Mouse (Mus musculus) hindbrain, embryonic 12.5 days (tissue): Measurements from ENCODE around the gene Mrnip. TPM values are rescaled to one million over a fixed set of nuclear protein-coding genes. Genes with fewer than 3 reads are reported as not detected.

Source experiments
- ATAC-seq: fragments of 200-750 bp; cut with Nextera tagmentation; 2 replicates; pipeline ENCODE4 v1.8.0; 2017; ENCODE audit warnings: moderate TSS enrichment; ENCODE audit not compliant: low FRiP score
- H3K27ac ChIP-seq: fragments of 300-500 bp; sonication (generic); 2 replicates; pipeline ENCODE4 v1.5.1; 2016; ENCODE audit warnings: mild to moderate bottlenecking
- H3K27me3 ChIP-seq: fragments of 300-500 bp; sonication (generic); 2 replicates; pipeline ENCODE4 v1.6.1; 2016; ENCODE audit warnings: mild to moderate bottlenecking
- H3K36me3 ChIP-seq: fragments of 300-500 bp; sonication (generic); 2 replicates; pipeline ENCODE4 v1.6.1; 2016; ENCODE audit warnings: mild to moderate bottlenecking
- H3K4me1 ChIP-seq: fragments of 300-500 bp; sonication (generic); 2 replicates; pipeline ENCODE4 v1.6.1; 2016
- H3K4me2 ChIP-seq: fragments of 300-500 bp; sonication (generic); replicated peaks from 2 replicates; pipeline ENCODE4 v1.6.1; 2016; ENCODE audit warnings: mild to moderate bottlenecking
- H3K4me3 ChIP-seq: fragments of 300-500 bp; sonication (generic); 2 replicates; pipeline ENCODE4 v1.5.1; 2016; ENCODE audit warnings: mild to moderate bottlenecking
- H3K9ac ChIP-seq: fragments of 300-500 bp; sonication (generic); 2 replicates; pipeline ENCODE4 v1.6.1; 2016; ENCODE audit warnings: mild to moderate bottlenecking, moderate library complexity
- H3K9me3 ChIP-seq: fragments of 300-500 bp; sonication (generic); replicated peaks from 2 replicates; pipeline ENCODE4 v1.6.1; 2016; ENCODE audit warnings: mild to moderate bottlenecking
- WGBS: fragments of 180-500 bp; shearing (Covaris S2); methylation state at CpG from one replicate; pipeline ENCODE4 v1.1.7; 2016; 5-methylcytosine and 5-hydroxymethylcytosine counted together
- polyA plus RNA-seq: library from polyadenylated mRNA; unstranded; fragments of >200 nt; fragmentation: Nextera tagmentation; extraction: Ambion mirVana; gene quantifications from 2 replicates; pipeline ENCODE4 v1.2.1, GENCODE M21; 2016

The Mrnip gene
- polyA plus RNA-seq, 1 experiment from 2014 or later, result 22.2 TPM

DNA sequence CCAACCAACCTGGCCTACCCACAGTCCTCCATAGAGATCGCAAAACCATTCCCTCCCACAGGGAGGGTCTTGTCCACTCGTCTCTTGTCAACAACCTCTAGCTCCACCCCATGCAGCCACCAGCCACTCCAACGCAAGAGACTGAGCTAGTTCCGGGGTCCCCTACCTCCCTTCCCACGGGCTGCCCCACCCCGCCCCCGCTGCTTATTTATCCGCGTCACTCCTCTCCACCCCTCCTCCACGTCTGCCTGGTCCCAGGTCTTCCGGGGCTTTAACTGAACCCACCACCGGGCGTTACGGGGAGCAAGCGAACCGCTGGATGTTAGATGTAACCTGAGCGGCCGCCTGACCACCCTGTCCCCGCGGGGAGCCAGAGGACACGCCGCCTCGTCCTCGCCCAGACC is 35.9 kb downstream of the Mrnip start:
- no peaks in the 10 kb centered on the region for H3K9me3 ChIP-seq
- peaks cover 31% of the 10 kb centered on the region for H3K36me3 ChIP-seq
- peak overlapping the region; percentile 97 for H3K27ac ChIP-seq
- peak; percentile 93 for ATAC-seq
- peak overlapping the region; percentile 94 for H3K9ac ChIP-seq
- WGBS, result 0% methylated on average over 24 of the region's 24 CpGs
- H3K4me3 ChIP-seq, result peak overlapping the region; percentile 93
- H3K4me1 ChIP-seq, result peaks cover 17% of the 10 kb centered on the region
- H3K27me3 ChIP-seq, result no peaks in the 10 kb centered on the region
- peak overlapping the region; percentile 61 for H3K4me2 ChIP-seq

GRCm38 (mm10) chr11:50210505-50211151 is 36.4 kb downstream of the Mrnip start, which contains the start of the genes Sqstm1 and Mgat4b:
TSS of gene Sqstm1 (minus strand) at chr11:50210827.
TSS of gene Mgat4b (plus strand) at chr11:50210890.
- Histone ChIP-seq H3K36me3 (peaks cover 26% of the 10 kb centered on the region), H3K9ac (peak within 1 kb of the TSS; percentile 94), H3K4me2 (peak within 1 kb of the TSS; percentile 61), H3K4me3 (peak within 1 kb of the TSS; percentile 93), H3K4me1 (peaks cover 17% of the 10 kb centered on the region), H3K9me3 (no peaks in the 10 kb centered on the region), H3K27ac (peak within 1 kb of the TSS; percentile 97), H3K27me3 (no peaks in the 10 kb centered on the region)
- under 1% methylated on average over 48 of the region's 48 CpGs for WGBS
- peak; percentile 83 for ATAC-seq

- Histone ChIP-seq H3K9me3 (no peaks in the 10 kb centered on the region), H3K36me3 (peaks cover 17% of the 10 kb centered on the region), H3K4me2 (peak overlapping the region; percentile 61), H3K4me1 (peaks cover 21% of the 10 kb centered on the region), H3K9ac (no peak overlapping the region), H3K27me3 (no peaks in the 10 kb centered on the region; the same call in 1 of the 2 replicates), H3K4me3 (peak overlapping the region; percentile 93), H3K27ac (peak overlapping the region; percentile 97; the same call in 1 of the 2 replicates)
- 92% methylated on average over 3 of the region's 3 CpGs for WGBS
- no peak for ATAC-seq
These were observed 37.2 kb downstream of the Mrnip start for GRCm38 (mm10) chr11:50211322-50212059.

DNA sequence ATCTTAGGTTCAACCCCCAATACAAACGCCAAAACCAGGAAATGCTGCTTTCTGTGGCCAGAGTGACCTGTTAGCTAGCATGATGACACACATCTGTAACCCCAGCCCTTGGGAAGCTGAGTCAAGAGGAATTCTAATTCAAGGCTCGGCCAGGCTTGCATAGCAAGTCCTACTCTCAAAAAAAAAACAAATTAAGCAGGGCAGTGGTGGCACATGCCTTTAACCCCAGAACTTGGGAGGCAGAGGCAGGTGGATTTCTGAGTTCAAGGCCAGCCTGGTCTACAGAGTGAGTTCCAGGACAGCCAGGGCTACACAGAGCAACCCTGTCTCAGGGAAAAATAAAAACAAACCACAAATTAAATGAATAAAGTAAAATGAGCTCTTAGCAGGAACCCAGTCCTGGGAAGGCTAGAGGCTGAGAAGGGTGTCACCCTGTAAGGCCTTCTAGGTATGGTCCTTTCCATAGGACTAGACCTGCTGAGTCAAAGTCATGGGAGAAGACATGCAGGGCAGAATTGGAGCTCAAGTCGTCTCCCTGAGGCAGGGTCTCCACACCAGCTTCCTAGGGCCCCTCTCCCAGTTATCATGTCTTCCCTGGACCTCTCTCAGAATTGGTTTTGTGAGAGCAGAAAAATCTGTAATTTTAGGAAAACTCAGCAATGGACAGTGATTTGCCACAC is 38.0 kb downstream of the Mrnip start:
- Histone ChIP-seq H3K4me2 (no peak overlapping the region), H3K36me3 (peaks cover 10% of the 10 kb centered on the region), H3K27me3 (no peaks in the 10 kb centered on the region; the same call in 1 of the 2 replicates), H3K27ac (no peak overlapping the region), H3K4me3 (no peak overlapping the region), H3K4me1 (peaks cover 23% of the 10 kb centered on the region), H3K9me3 (no peaks in the 10 kb centered on the region), H3K9ac (no peak overlapping the region)
- ATAC-seq, result no peak
- WGBS, result 76% methylated on average over 3 of the region's 3 CpGs

- Histone ChIP-seq H3K9me3 (no peaks in the 10 kb centered on the region), H3K4me2 (no peak overlapping the region), H3K27ac (no peak overlapping the region), H3K4me1 (peaks cover 22% of the 10 kb centered on the region), H3K4me3 (no peak overlapping the region), H3K27me3 (no peaks in the 10 kb centered on the region; the same call in 1 of the 2 replicates), H3K36me3 (0 out of 2 replicates have a peak, but pooled peaks cover under 1% of the 10 kb centered on the region), H3K9ac (no peak overlapping the region)
- 76% methylated on average over 11 of the region's 11 CpGs for WGBS
- no peak for ATAC-seq
These were observed 38.9 kb downstream of the Mrnip start for GRCm38 (mm10) chr11:50212848-50213758.

DNA sequence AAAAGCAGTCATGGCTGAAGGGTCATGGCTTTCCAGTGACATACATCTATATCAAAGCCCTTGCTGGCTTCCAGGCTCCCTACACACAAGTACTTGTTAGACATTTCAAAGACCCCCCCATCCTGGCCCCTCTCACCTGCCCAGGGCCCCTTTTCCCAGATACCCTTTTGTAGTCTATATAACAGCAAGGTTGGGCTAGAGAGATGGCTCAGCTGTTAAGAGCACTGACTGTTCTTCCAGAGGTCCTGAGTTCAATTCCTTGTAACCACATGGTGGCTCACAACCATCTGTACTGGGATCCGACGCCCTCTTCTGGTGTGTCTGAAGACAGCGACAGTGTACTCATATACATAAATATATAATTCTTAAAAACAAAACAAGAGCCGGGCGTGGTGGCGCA is 40.4 kb downstream of the Mrnip start:
- Histone ChIP-seq H3K9ac (no peak overlapping the region), H3K27ac (no peak overlapping the region), H3K36me3 (no peaks in the 10 kb centered on the region), H3K4me3 (no peak overlapping the region), H3K4me2 (no peak overlapping the region), H3K27me3 (no peaks in the 10 kb centered on the region; the same call in 1 of the 2 replicates), H3K4me1 (peaks cover 11% of the 10 kb centered on the region; the same call in 1 of the 2 replicates), H3K9me3 (no peaks in the 10 kb centered on the region)
- WGBS, result 88% methylated on average over 6 of the region's 6 CpGs
- ATAC-seq, result no peak

DNA sequence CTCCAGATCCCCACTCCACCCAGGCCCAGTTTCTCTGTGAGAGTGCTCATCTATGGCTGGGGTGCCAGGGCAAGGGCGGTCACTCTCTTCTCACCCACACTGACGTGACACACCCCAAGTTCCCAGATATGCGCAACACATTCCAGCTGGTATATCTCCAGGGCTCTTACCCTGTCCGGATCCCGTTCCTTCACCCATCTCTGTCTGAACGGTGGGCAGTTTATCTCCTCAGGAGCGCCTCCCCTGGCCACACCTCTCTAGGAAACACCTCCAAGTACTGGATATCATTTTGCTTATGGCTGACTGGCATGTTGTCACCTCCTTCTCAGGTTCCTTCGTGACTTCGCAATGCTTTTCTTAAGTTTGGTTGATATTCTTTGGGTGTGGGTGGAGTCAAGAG is 41.4 kb downstream of the Mrnip start:
- WGBS, result 21% methylated on average over 9 of the region's 9 CpGs
- no peaks in the 10 kb centered on the region for H3K36me3 ChIP-seq
- ATAC-seq, result no peak
- H3K27me3 ChIP-seq, result no peaks in the 10 kb centered on the region; the same call in 1 of the 2 replicates
- no peaks in the 10 kb centered on the region for H3K9me3 ChIP-seq
- no peak overlapping the region for H3K9ac ChIP-seq
- H3K4me3 ChIP-seq, result no peak overlapping the region
- H3K4me1 ChIP-seq, result peaks cover 11% of the 10 kb centered on the region; the same call in 1 of the 2 replicates
- H3K27ac ChIP-seq, result peak overlapping the region; percentile 0; the same call in 1 of the 2 replicates
- H3K4me2 ChIP-seq, result no peak overlapping the region

- Histone ChIP-seq H3K4me1 (peaks cover 6% of the 10 kb centered on the region; the same call in 1 of the 2 replicates), H3K4me3 (no peak overlapping the region), H3K27ac (no peak overlapping the region), H3K9me3 (no peaks in the 10 kb centered on the region), H3K4me2 (no peak overlapping the region), H3K27me3 (no peaks in the 10 kb centered on the region; the same call in 1 of the 2 replicates), H3K36me3 (no peaks in the 10 kb centered on the region), H3K9ac (no peak overlapping the region)
- ATAC-seq, result no peak
- 82% methylated on average over 4 of the region's 4 CpGs for WGBS
These were observed 42.6 kb downstream of the Mrnip start for GRCm38 (mm10) chr11:50216724-50217366.

DNA sequence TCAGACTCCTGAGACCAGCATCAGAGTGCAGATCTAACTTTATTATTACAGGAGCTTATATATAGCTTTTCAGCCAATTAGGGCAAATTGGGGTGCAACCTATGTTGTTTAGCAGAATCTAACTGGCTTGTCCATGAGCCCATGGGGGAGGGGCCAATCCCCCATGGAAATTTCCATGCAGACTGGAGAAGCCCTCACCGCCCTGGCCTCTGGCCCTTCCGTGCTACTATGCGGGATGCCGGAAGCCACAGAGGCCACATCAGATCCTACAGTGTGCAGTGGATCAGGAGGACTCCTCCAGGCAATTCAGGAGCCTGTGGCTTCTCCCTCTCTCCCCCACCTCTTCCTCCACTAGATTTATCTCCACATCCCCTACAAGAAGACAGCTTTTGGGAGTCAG is 43.6 kb downstream of the Mrnip start:
- no peak overlapping the region for H3K4me2 ChIP-seq
- WGBS, result 57% methylated on average over 4 of the region's 4 CpGs
- no peak overlapping the region for H3K27ac ChIP-seq
- peaks cover 7% of the 10 kb centered on the region for H3K4me1 ChIP-seq
- no peak overlapping the region for H3K9ac ChIP-seq
- no peaks in the 10 kb centered on the region for H3K36me3 ChIP-seq
- H3K9me3 ChIP-seq, result no peaks in the 10 kb centered on the region
- no peaks in the 10 kb centered on the region; the same call in 1 of the 2 replicates for H3K27me3 ChIP-seq
- no peak overlapping the region for H3K4me3 ChIP-seq
- ATAC-seq, result no peak

DNA sequence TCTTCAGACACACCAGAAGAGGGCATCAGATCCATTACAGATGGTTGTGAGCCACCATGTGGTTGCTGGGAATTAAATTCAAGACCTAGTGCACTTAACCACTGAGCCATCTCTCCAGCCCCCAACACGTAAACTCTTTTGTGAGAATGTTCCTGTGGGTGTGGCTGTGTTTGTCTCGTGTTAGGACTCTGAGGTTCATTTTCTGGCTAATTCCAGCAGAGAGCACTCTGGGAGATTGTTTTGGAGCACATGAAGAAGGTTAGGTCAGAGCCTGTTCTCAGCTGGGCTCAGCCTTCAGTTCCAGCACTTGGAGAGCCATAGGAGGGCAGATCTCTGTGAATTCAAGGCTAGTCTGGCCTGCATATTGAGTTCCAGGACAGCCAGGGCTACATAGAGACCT is 45.6 kb downstream of the Mrnip start:
- no peak overlapping the region for H3K4me2 ChIP-seq
- 54% methylated on average over 2 of the region's 2 CpGs for WGBS
- no peak for ATAC-seq

More for the DNA sequence above, 45.6 kb downstream of the Mrnip start:
- Histone ChIP-seq H3K27me3 (no peaks in the 10 kb centered on the region; the same call in 1 of the 2 replicates), H3K4me3 (no peak overlapping the region), H3K9me3 (no peaks in the 10 kb centered on the region), H3K27ac (no peak overlapping the region), H3K36me3 (no peaks in the 10 kb centered on the region), H3K9ac (no peak overlapping the region), H3K4me1 (peaks cover 20% of the 10 kb centered on the region)
